Mouse (Mus musculus) left cerebral cortex, postnatal 14 days (tissue): ENCODE measurements around the gene E2f8. TPM values are rescaled to one million over a fixed set of nuclear protein-coding genes. Genes with fewer than 3 reads are reported as not detected.

ENCODE experiments used
- DNase-seq, 2 experiments: peaks; one replicate each; pipeline ENCODE4 v3.0.0; 2021 to 2022; ENCODE audit warnings: low spot score in 2 of 2, mixed read lengths in 1 of 2
- intact Hi-C: fragments of 180-260 bp; cut with DNase I; formaldehyde crosslinking; loops from one replicate; pipeline ENCODE4 v1.15.1; 2025
- total RNA-seq, 2 experiments: library from RNA; stranded (reverse); gene quantifications; 2 replicates each; pipeline ENCODE4 v1.2.3; 2021

The E2f8 gene
- total RNA-seq, 2 experiments from 2014 or later, result 0.70 to 0.87 TPM

DNA sequence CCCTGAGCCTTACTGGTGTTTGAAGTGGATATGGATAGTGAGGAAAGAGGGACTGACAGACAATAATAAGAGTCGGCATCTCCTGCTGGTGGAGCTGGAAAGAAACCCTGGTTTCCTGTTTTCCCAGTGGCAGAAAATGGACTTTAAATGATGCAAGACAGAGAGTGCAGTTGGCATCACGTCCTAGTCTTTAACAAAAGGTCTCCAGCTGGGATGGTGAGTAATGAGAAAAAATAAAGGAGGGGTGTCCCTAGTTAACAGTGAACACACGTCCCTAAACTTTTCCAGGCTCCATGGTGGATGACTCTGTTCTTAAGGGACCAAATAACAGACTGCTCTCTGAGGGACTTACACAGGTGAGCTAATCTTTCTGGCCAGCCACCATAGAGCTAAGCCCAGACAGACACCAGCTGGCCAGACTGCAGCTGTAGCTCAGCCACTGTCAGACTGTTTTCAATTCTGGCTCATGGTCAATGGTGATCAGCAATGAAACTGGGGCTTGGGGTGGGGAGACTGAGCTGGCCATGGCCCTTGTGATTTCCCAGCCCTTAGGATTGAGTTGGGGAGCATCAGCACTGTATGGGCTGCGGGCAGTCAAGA is 46.9 kb downstream of the E2f8 start:
- no peak for DNase-seq
- intact Hi-C loops, result no loop called here

DNA sequence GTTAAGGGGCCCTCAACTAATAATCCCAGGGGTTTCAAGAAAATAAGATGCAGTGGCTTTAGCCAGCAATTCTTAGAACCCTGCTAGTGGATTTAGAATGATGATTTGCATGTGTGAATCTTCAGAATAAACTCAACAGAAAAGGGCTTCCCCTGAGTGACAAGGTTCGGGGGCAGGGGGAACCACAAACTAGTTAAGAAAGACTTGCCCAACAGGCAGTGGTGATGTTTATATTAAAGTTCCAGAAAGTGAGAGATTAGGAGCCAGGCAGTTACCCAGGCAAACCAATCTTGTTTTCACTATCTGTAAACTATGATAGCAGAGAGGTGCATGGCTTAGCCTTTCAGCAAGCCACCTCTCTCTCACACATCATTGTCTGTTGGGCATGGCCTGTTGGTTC is 48.7 kb downstream of the E2f8 start:
- intact Hi-C loops, result no loop called here
- DNase-seq, result no peak

DNA sequence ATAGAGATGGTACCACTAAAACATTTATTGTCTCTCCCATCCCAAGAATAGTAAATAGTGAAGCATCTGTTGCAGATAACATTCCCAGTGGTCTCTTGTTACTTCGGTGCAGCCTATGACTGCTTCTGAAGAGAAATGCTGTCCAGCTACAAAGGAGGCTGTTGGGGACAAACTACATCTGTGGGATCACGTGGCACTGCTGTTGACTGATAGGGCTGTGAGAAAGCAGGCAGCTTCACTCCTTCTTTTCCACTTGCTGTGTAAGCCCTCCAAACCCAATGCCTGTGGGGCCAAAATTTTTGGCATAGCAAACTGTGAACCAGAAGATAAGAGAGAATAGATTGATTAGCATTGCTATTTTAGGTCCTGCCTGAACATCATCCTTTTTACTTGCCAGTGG is 51.0 kb downstream of the E2f8 start:
- DNase-seq, result no peak
- intact Hi-C loops, result no loop called here

DNA sequence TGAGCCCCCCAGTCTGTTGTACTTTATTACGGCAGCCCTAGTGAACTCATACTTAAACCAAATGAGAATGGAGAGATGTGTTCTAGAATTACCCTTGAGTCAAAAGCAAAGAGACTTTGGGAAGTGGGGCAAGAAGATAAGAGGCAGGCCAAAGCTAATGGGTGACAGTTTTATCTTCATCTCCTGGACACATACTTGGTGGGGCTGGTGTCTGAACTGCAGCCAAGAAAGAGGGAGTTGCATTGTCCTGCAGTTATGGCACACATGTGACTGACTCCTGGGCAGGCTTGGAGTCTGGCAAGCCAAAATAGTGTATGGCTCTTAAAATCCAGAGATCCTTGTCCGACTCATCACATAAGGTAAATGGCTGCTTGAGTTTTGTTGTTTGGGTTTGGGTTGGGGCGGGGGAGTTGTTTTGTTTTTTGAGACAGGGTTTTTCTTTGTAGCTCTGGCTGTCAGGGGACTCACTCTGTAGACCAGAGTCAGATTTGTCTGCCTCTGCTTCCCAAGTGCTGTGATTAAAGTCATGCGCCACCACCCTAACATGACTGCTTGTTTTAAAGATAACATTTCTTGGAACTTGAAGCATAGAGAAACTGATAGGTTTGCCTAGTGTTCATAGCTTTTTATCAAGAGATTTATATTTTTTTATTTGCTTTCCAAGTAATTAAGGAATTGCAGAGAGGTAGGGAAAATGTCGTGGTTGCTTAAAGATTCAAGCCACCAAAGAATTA is 52.1 kb downstream of the E2f8 start:
- intact Hi-C loops, result no loop called here
- DNase-seq, result no peak

DNA sequence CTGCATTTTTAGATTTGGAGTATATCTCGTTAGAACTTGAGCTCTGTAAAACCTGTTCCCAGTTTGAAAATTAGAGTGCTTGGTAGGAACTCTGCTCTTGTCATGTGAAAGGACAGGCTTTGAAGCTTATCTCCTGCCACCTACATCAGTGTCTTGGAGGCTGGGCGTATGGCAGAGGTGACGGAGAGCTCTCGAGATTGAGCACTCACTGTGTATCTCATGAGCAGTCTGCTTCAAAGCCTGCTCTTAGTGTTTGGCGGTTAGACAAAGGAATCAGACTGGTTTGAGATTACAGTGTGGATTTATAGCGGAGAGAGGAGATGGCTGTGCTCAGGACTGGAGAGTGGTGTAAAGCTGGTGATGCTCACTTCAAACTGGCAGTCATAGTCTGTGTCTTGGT is 56.2 kb downstream of the E2f8 start:
- intact Hi-C loops, result no loop called here

DNA sequence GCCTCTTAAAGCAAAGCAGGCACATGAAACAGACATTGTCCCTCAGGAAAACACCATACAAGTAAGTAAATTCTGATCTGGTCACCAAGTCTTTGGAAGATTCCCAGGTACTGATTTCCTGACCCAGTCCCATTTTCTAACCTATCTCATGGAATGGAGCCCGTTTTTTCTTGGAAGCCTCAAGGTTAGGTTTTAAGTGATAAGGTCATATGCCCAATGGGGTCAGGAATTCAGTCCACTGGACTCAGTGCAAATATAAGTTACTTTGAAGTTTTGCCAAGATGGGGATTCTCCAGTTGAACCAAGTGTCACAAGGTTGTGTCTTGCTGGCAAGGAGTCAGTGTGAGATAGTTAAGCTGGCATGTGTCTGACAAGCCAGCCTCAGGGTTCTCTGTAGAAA is 56.7 kb downstream of the E2f8 start:
- DNase-seq, result no peak
- intact Hi-C loops, result loop anchor here (5.0 kb wide), 1 partner anchor 298 kb away; no protein-coding TSS in a partner anchor

More for the DNA sequence above, 56.2 kb downstream of the E2f8 start:
- DNase-seq, result no peak

DNA sequence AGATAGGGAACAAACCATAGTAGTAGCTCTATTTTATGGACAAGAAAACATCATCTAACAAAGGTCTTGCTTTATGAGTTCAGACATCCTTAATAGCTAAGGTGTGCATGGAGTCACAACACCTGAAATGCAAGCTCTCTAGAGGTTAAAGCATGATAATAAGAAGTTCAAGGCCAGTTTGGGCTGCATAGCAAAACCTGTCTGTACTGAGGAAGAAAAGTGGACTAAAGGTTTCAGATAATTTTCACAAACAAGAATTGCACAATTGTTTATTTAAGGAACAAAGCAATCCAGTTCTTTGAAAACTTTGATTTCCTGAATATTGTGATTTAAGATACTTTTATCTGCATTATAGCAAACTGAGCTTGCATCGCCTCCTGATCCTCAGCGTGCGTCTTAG is 57.8 kb downstream of the E2f8 start:
- intact Hi-C loops, result loop anchor here (5.0 kb wide), 1 partner anchor 299 kb away; no protein-coding TSS in a partner anchor
- DNase-seq, result no peak

DNA sequence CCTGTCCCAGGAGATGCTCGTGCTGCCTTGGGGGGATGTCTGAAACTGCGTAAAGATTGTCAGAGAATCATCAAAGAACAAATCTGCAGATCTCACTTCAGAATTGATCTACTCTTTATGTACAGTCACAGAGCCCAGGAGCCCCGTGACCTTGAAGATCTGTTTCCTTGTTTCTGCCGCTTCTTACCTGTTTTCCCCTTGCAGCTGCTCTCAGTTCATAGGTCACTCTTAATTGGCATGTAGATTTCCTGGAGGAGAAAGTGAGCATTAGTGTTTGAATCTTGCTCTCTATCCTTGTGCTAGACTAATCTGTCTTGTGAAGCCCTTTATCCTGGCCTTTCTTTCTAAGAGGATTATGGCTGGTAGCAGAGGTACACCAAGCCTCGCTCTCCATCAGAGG is 59.7 kb downstream of the E2f8 start:
- intact Hi-C loops, result loop anchor here (5.0 kb wide), 1 partner anchor 301 kb away; no protein-coding TSS in a partner anchor
- no peak for DNase-seq

Other genes with a start within 250 kb of the E2f8 start
- not detected for gene Mrgprb3, start 237.8 kb downstream of the E2f8 start, total RNA-seq
- gene Zdhhc13, start 92.6 kb downstream of the E2f8 start, total RNA-seq, result 10 to 100 TPM; 28.9 to 29.3 TPM
- not detected for gene Csrp3, start 33.6 kb downstream of the E2f8 start, total RNA-seq
- gene Nav2, start 27.1 kb upstream of the E2f8 start, total RNA-seq, result 100 to 1,000 TPM in 1 of 2 experiments, 10 to 100 TPM in 1; 94.6 to 122 TPM